Mouse (Mus musculus) inflammation-experienced regulatory T-cells, adult 6 months (primary cell): Measurements from ENCODE around the gene 3110040M04Rik. TPM values are rescaled to one million over a fixed set of nuclear protein-coding genes. Genes with fewer than 3 reads are reported as not detected.

Experiments
- ATAC-seq: one replicate; pipeline ENCODE4 v1.8.0; 2017
- polyA plus RNA-seq, 3 experiments: library from polyadenylated mRNA; unstranded; fragments of 100-300 nt; shearing (Covaris generic); gene quantifications; one replicate each; pipeline ENCODE4 v1.2.1; 2017

3110040M04Rik gene
- polyA plus RNA-seq, 3 experiments from 2014 or later, result not detected

GRCm38 (mm10) chr1:151236141-151236930 is 32.4 kb downstream of the 3110040M04Rik start:
- peak; percentile 93 for ATAC-seq

DNA sequence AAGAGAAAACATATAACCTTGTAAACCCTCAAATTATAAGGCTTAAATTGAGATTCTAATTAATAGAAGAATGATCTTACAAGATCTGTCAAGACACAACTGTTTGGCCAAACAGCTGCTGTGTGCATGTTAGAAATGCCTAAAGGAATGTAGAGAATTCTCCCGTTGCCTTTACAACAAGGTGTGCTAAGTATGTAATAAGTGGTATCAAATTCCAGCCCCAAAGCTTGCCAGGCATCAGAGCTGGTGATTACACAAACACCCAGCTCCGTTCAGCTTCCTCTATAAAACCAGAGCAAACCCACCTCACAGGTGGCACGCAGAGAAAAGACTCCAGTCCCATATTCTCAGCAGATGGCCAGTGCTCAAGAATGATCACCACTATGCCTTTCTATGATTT is 33.9 kb downstream of the 3110040M04Rik start:
- no peak for ATAC-seq

- ATAC-seq, result no peak
Measured at GRCm38 (mm10) chr1:151243332-151243731, 39.4 kb downstream of the 3110040M04Rik start.

- ATAC-seq, result no peak
Measured at GRCm38 (mm10) chr1:151244013-151244412, 40.1 kb downstream of the 3110040M04Rik start.

DNA sequence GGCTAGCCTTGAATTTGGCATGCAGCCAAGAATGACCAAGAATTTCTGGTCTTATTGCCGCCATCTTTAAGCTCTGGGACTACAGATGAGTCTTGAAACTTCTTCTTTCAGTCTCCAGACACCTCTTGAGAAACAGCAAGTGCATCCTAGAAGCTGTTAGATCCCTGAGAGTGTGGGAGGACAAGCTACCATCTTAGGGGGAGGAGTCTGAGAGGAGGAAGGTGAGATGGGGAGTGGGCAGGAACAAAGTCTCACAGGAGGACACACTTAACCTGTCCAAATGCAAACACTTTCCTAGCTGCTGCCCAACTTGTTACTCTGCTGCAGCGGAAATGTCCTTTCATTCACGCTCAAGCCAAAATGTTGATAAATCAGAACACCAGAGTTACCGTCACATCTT is 40.8 kb downstream of the 3110040M04Rik start:
- ATAC-seq, result no peak

DNA sequence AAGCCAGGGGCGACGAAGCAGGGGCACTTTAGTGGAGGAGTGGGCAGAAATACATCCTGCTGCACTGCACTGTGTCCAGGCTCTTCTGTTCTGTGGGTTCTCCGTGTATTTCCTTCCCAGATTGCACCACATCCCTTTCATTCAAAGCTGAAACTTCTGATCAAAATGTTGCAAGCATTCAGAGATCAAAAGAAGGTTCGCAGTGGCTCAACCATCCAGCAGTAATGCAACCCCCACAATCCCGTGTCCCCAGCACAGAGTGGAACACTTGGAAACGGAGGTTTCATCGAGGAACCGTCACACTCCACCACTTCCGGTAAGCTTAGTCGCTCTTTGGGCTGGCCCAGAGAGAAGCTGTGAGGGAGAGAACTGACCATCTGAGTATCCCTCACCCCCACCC is 41.2 kb downstream of the 3110040M04Rik start:
- ATAC-seq, result no peak

GRCm38 (mm10) chr1:151245846-151246245 is 41.9 kb downstream of the 3110040M04Rik start:
- no peak for ATAC-seq

- ATAC-seq, result no peak
Measured at GRCm38 (mm10) chr1:151250109-151250508, 46.2 kb downstream of the 3110040M04Rik start.

DNA sequence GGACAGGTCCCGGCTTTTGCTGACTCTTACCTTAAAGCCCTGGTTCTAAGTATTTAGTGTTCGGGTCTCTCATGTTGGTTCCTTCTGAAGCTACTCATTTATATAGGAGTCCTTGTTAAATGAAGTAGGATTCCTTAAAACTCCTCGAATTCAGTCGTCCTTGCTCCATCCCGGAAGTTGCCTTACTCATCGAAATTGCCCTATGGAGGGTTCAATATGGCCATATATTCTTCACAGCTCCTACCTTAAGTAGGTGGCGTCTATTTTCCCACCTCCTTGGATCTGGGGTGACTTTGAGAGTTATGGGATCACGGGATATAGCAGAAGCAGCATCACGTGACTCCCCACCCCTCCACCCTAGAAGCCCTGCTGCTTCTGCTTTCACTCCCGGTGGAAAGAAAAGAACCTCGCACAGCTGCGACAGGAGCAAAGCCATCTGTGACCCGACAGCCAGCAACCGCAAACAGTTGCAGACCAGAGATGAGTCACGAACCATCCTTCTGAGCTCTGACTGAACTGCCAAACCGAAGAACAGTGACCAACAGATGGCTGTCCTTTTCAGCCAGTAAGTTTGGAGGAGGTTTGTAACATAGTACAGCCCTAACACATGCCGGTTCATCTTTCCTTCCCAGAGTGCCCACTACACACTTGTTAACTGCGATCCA is 46.7 kb downstream of the 3110040M04Rik start:
- peak; percentile 61 for ATAC-seq

- peak; percentile 17 for ATAC-seq
Measured at GRCm38 (mm10) chr1:151251194-151252010, 47.5 kb downstream of the 3110040M04Rik start.

Other genes starting within 250 kb of the 3110040M04Rik start
- under 1 TPM in 2 of 3 experiments, not detected in 1; 0.13 to 0.29 TPM for gene Hmcn1, start 210.7 kb upstream of the 3110040M04Rik start, polyA plus RNA-seq
- gene Gm47985, start 21.6 kb upstream of the 3110040M04Rik start, polyA plus RNA-seq, result under 1 TPM in 1 of 3 experiments, not detected in 2; 0.34 TPM
- gene Gm8947, start 11.7 kb upstream of the 3110040M04Rik start, polyA plus RNA-seq, result not detected
- gene Gm47995, start 5.7 kb upstream of the 3110040M04Rik start, polyA plus RNA-seq, result not detected
- gene Gm47996, start 6.0 kb downstream of the 3110040M04Rik start, polyA plus RNA-seq, result not detected
- gene Ivns1abp, start 140.4 kb downstream of the 3110040M04Rik start, polyA plus RNA-seq, result 100 to 1,000 TPM; 119 to 141 (median 125) TPM
- gene Swt1, start 224.3 kb downstream of the 3110040M04Rik start, polyA plus RNA-seq, result 10 to 100 TPM; 38.3 to 57.7 (median 45.1) TPM
- gene Trmt1l, start 224.4 kb downstream of the 3110040M04Rik start, polyA plus RNA-seq, result 10 to 100 TPM; 34.3 to 48.4 (median 45.0) TPM